Mouse (Mus musculus): ENCODE measurements around the gene Rhno1.

GRCm38 (mm10) chr6:128411115-128411514 is 48.4 kb upstream of the Rhno1 start:
- TF ChIP-seq POLR2A (IDR thresholded peaks at IDR 0.05; ENCODE audit: insufficient read depth, low read length), result no peak
- TF ChIP-seq CTCF (IDR thresholded peaks at IDR 0.05; ENCODE audit: low read depth, low read length), result peak; percentile 27
